Comparison of ENCODE assay signal across 12 mouse cellular contexts in genomic region chr12:75845070-75845469, GRCm38 (mm10).
"Had no signal": no experiment of that assay in that cellular context is flagged by ENCODE, and none has a peak within 500 bp of the region (broad histone marks: within the 10 kb centered on the region; RNA-seq: fewer than 3 reads in every experiment).

No protein-coding gene starts in this region.

- H3K27me3 ChIP-seq: limb, embryonic 15.5 days; neural tube, embryonic 15.5 days had no signal

- H3K36me3 ChIP-seq: limb, embryonic 15.5 days; liver, embryonic 12.5 days; neural tube, embryonic 15.5 days had no signal

- H3K9me3 ChIP-seq: limb, embryonic 15.5 days; liver, embryonic 12.5 days; midbrain, embryonic 10.5 days; neural tube, embryonic 15.5 days had no signal

- H3K4me2 ChIP-seq: limb, embryonic 15.5 days; liver, embryonic 12.5 days; neural tube, embryonic 15.5 days had no signal

- H3K4me1 ChIP-seq: limb, embryonic 15.5 days; liver, embryonic 12.5 days; midbrain, embryonic 10.5 days; neural tube, embryonic 15.5 days had no signal

- ATAC-seq: liver, embryonic 12.5 days had no signal

- DNase-seq: kidney, postnatal 36 days; layer of hippocampus, adult 9-11 months; layer of hippocampus, postnatal 36 days; lung, postnatal 4 days; midbrain, embryonic 14.5 days; thymus, adult 18-20 months; thymus, postnatal 14 days had no signal

- H3K4me3 ChIP-seq: limb, embryonic 15.5 days; liver, embryonic 12.5 days; midbrain, embryonic 10.5 days; myocyte; neural tube, embryonic 15.5 days had no signal

- H3K9ac ChIP-seq: limb, embryonic 15.5 days; liver, embryonic 12.5 days; neural tube, embryonic 15.5 days had no signal

- H3K27ac ChIP-seq: limb, embryonic 15.5 days; liver, embryonic 12.5 days; midbrain, embryonic 10.5 days; neural tube, embryonic 15.5 days had no signal
